Mouse (Mus musculus): ENCODE measurements around the gene Gsto2.
A peak's percentile ranks its signal among the peaks of the same experiment; 100 is the strongest.
"Not testable (repeated sequence)": the region's sequence is repeated elsewhere in the genome, so short reads cannot be mapped to it uniquely, and the experiment has no call there.

Gsto2 gene

GRCm38 (mm10) chr19:47865353-47865947, at the start of gene Gsto2:
Gsto2 (plus strand) TSS chr19:47865534.
- peak; percentile 93 for DNase-seq (ENCODE audit: extremely low spot score, low spot score)

GRCm38 (mm10) chr19:47817692-47818091, 47.6 kb upstream of the Gsto2 start:
- DNase-seq (ENCODE audit: extremely low spot score, low spot score): no peak

GRCm38 (mm10) chr19:47820832-47821493, 44.4 kb upstream of the Gsto2 start:
- peak; percentile 76 for DNase-seq (ENCODE audit: extremely low spot score, low spot score)

GRCm38 (mm10) chr19:47821494-47821872, 43.9 kb upstream of the Gsto2 start:
- no peak for DNase-seq (ENCODE audit: extremely low spot score, low spot score)

GRCm38 (mm10) chr19:47822143-47822796, 43.1 kb upstream of the Gsto2 start:
- DNase-seq (ENCODE audit: extremely low spot score, low spot score): no peak

GRCm38 (mm10) chr19:47824026-47824425, 41.3 kb upstream of the Gsto2 start:
- DNase-seq (ENCODE audit: extremely low spot score, low spot score): no peak

- no peak for DNase-seq (ENCODE audit: extremely low spot score, low spot score)
Observed at GRCm38 (mm10) chr19:47829913-47830450, 35.4 kb upstream of the Gsto2 start.

- no peak for DNase-seq (ENCODE audit: extremely low spot score, low spot score)
Observed at GRCm38 (mm10) chr19:47831111-47831510, 34.2 kb upstream of the Gsto2 start.

- DNase-seq (ENCODE audit: extremely low spot score, low spot score): no peak
Observed at GRCm38 (mm10) chr19:47832316-47832715, 33.0 kb upstream of the Gsto2 start.

- no peak for DNase-seq (ENCODE audit: extremely low spot score, low spot score)
Observed at GRCm38 (mm10) chr19:47834614-47835013, 30.7 kb upstream of the Gsto2 start.

- DNase-seq (ENCODE audit: extremely low spot score, low spot score): no peak
Observed at GRCm38 (mm10) chr19:47835776-47836175, 29.6 kb upstream of the Gsto2 start.

- DNase-seq (ENCODE audit: extremely low spot score, low spot score): peak; percentile 91
Observed at GRCm38 (mm10) chr19:47836701-47837526, 28.4 kb upstream of the Gsto2 start.

GRCm38 (mm10) chr19:47837527-47837901, 27.8 kb upstream of the Gsto2 start:
- no peak for DNase-seq (ENCODE audit: extremely low spot score, low spot score)

- DNase-seq (ENCODE audit: extremely low spot score, low spot score): not testable (repeated sequence)
Observed at GRCm38 (mm10) chr19:47841234-47841633, 24.1 kb upstream of the Gsto2 start.

- no peak for DNase-seq (ENCODE audit: extremely low spot score, low spot score)
Observed at GRCm38 (mm10) chr19:47849735-47850134, 15.6 kb upstream of the Gsto2 start.

- DNase-seq (ENCODE audit: extremely low spot score, low spot score): not testable (repeated sequence)
Observed at GRCm38 (mm10) chr19:47852131-47852530, 13.2 kb upstream of the Gsto2 start.

GRCm38 (mm10) chr19:47853053-47853452, 12.3 kb upstream of the Gsto2 start:
- DNase-seq (ENCODE audit: extremely low spot score, low spot score): no peak

- DNase-seq (ENCODE audit: extremely low spot score, low spot score): peak; percentile 31
Observed at GRCm38 (mm10) chr19:47853951-47854795, 11.2 kb upstream of the Gsto2 start.

- peak; percentile 91 for DNase-seq (ENCODE audit: extremely low spot score, low spot score)
Observed at GRCm38 (mm10) chr19:47854796-47855783, 10.2 kb upstream of the Gsto2 start, which contains the start of gene Gsto1. Gsto1 (plus strand) TSS chr19:47854970.
